ENCODE assay signal across 10 mouse cellular contexts in the genomic region with DNA sequence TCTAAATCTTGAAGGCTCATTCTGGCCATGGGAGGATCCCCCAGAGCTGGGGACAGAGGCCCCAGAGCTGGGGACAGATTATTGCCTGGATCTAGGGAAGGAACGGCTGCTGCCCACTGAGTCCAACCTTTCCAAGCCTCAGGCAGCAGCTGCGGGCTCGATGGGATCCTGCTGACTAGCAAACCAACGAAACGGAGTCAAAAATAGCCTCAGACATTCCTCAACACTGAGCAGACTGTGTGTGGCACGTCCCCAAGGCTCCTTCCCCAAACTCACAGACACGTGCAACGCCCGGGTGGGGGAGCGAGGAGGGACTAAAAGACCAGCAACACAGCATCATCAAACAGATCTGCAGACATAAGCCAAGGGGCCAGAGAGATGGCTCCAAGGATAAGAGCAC. TPM values are rescaled to one million over a fixed set of nuclear protein-coding genes. Genes with fewer than 3 reads are reported as not detected.
A peak's percentile ranks its signal among the peaks of the same experiment; 100 is the strongest.
DNase-seq lines count a peak whose midpoint lies in the region; ATAC-seq and TF ChIP-seq lines count a peak whose summit lies in the region.
"Had no signal": no experiment of that assay in that cellular context is flagged by ENCODE, and none has a peak within 500 bp of the region (broad histone marks: within the 10 kb centered on the region; RNA-seq: fewer than 3 reads in every experiment).

No protein-coding gene starts in this region.

- H3K9me3 ChIP-seq in lung, embryonic 14.5 days (ENCODE audit: low read depth, low read length): no peaks in the 10 kb centered on the region; the same call in 1 of the 2 replicates
- no peaks in the 10 kb centered on the region for H3K9me3 ChIP-seq in embryonic facial prominence, embryonic 15.5 days (replicated peaks)
- H3K9me3 ChIP-seq in heart, postnatal 0 days (replicated peaks; ENCODE audit: control insufficient read depth, low read length): no peaks in the 10 kb centered on the region
- 0 out of 2 replicates have a peak, but pooled peaks cover 2% of the 10 kb centered on the region for H3K9me3 ChIP-seq in forebrain, embryonic 12.5 days
- H3K9me3 ChIP-seq: G1E; liver, embryonic 15.5 days had no signal

- no peaks in the 10 kb centered on the region for H3K36me3 ChIP-seq in lung, embryonic 14.5 days (ENCODE audit: insufficient read depth)
- no peaks in the 10 kb centered on the region for H3K36me3 ChIP-seq in embryonic facial prominence, embryonic 15.5 days
- H3K36me3 ChIP-seq in heart, postnatal 0 days (replicated peaks; ENCODE audit: control insufficient read depth, insufficient read depth, low read length): no peaks in the 10 kb centered on the region
- no peaks in the 10 kb centered on the region for H3K36me3 ChIP-seq in forebrain, embryonic 12.5 days (replicated peaks)
- H3K36me3 ChIP-seq: G1E; liver, embryonic 15.5 days had no signal

- H3K27me3 ChIP-seq in lung, embryonic 14.5 days (ENCODE audit: insufficient read depth, low read length): peaks cover 4% of the 10 kb centered on the region; the same call in 1 of the 2 replicates
- 0 out of 2 replicates have a peak, but pooled peaks cover 3% of the 10 kb centered on the region for H3K27me3 ChIP-seq in embryonic facial prominence, embryonic 15.5 days
- peaks cover 10% of the 10 kb centered on the region for H3K27me3 ChIP-seq in heart, postnatal 0 days (ENCODE audit: control insufficient read depth, insufficient read depth, low read length)
- H3K27me3 ChIP-seq in forebrain, embryonic 12.5 days: peaks cover 2% of the 10 kb centered on the region; the same call in 1 of the 2 replicates

- 54% methylated on average over 10 of the region's 10 CpGs for WGBS in lung, embryonic 14.5 days
- WGBS in embryonic facial prominence, embryonic 15.5 days: 45% methylated on average over 10 of the region's 10 CpGs
- WGBS in heart, postnatal 0 days: 25% methylated on average over 10 of the region's 10 CpGs
- WGBS in forebrain, embryonic 12.5 days: 82% methylated on average over 10 of the region's 10 CpGs

- H3K9ac ChIP-seq in lung, embryonic 14.5 days: no peak overlapping the region
- H3K9ac ChIP-seq in embryonic facial prominence, embryonic 15.5 days: no peak overlapping the region
- no peak overlapping the region for H3K9ac ChIP-seq in heart, postnatal 0 days (replicated peaks; ENCODE audit: low read depth, low read length)
- no peak overlapping the region for H3K9ac ChIP-seq in forebrain, embryonic 12.5 days
- H3K9ac ChIP-seq: liver, embryonic 15.5 days had no signal

- TF ChIP-seq CTCF in lung, embryonic 14.5 days (IDR thresholded peaks at IDR 0.05; ENCODE audit: low read depth): no peak
- no peak for TF ChIP-seq CTCF in heart, postnatal 0 days (IDR thresholded peaks at IDR 0.05; ENCODE audit: low read depth)

- TF ChIP-seq EP300 in heart, postnatal 0 days (IDR thresholded peaks at IDR 0.05; ENCODE audit: low read depth): no peak

- H3K4me3 ChIP-seq in lung, embryonic 14.5 days (ENCODE audit: low read depth, low read length): no peak overlapping the region
- no peak overlapping the region for H3K4me3 ChIP-seq in embryonic facial prominence, embryonic 15.5 days (replicated peaks)
- H3K4me3 ChIP-seq in heart, postnatal 0 days (ENCODE audit: low read depth, low read length): no peak overlapping the region
- H3K4me3 ChIP-seq in forebrain, embryonic 12.5 days (replicated peaks): no peak overlapping the region
- H3K4me3 ChIP-seq: liver, embryonic 15.5 days had no signal

- peak; percentile 30 for DNase-seq in lung, embryonic 14.5 days
- DNase-seq in lung, postnatal 25 days (ENCODE audit: low spot score): no peak
- DNase-seq in heart, postnatal 0 days (ENCODE audit: low spot score): no peak
- peak; percentile 74 for DNase-seq in right cerebral cortex, postnatal 4 days
- no peak for DNase-seq in spleen, postnatal 10 days (ENCODE audit: low spot score in 2 of 2)

- H3K4me2 ChIP-seq in lung, embryonic 14.5 days: no peak overlapping the region
- H3K4me2 ChIP-seq in embryonic facial prominence, embryonic 15.5 days (replicated peaks): no peak overlapping the region
- peak overlapping the region; percentile 7; the same call in 1 of the 2 replicates for H3K4me2 ChIP-seq in heart, postnatal 0 days (ENCODE audit: low read depth, low read length)
- H3K4me2 ChIP-seq in forebrain, embryonic 12.5 days: no peak overlapping the region
- H3K4me2 ChIP-seq: liver, embryonic 15.5 days had no signal

- no peaks in the 10 kb centered on the region for H3K4me1 ChIP-seq in lung, embryonic 14.5 days (ENCODE audit: insufficient read depth)
- H3K4me1 ChIP-seq in embryonic facial prominence, embryonic 15.5 days: peaks cover 7% of the 10 kb centered on the region; the same call in 1 of the 2 replicates
- peaks cover 4% of the 10 kb centered on the region for H3K4me1 ChIP-seq in heart, postnatal 0 days (ENCODE audit: control insufficient read depth, insufficient read depth)
- no peaks in the 10 kb centered on the region for H3K4me1 ChIP-seq in forebrain, embryonic 12.5 days
- H3K4me1 ChIP-seq: liver, embryonic 15.5 days had no signal

- no peak for ATAC-seq in lung, embryonic 14.5 days (ENCODE audit: insufficient read depth)
- peak; percentile 58; the same call in 1 of the 2 replicates for ATAC-seq in embryonic facial prominence, embryonic 15.5 days (ENCODE audit: insufficient number of reproducible peaks, low FRiP score, low TSS enrichment, low read depth)
- peak; percentile 59; the same call in 1 of the 2 replicates for ATAC-seq in heart, postnatal 0 days (ENCODE audit: insufficient read depth, low read depth)
- no peak for ATAC-seq in forebrain, embryonic 12.5 days (ENCODE audit: low FRiP score)

- no peak overlapping the region for H3K27ac ChIP-seq in lung, embryonic 14.5 days (ENCODE audit: low read depth)
- 0 out of 2 replicates have a peak overlapping the region, but pooled peaks have one; percentile 44 for H3K27ac ChIP-seq in embryonic facial prominence, embryonic 15.5 days (replicated peaks)
- H3K27ac ChIP-seq in heart, postnatal 0 days (ENCODE audit: low read depth): peak overlapping the region; percentile 64
- no peak overlapping the region for H3K27ac ChIP-seq in forebrain, embryonic 12.5 days
- H3K27ac ChIP-seq: liver, embryonic 15.5 days had no signal

RNA-seq across cellular contexts. Expression of gene Irgc1, which starts 14.1 kb away (rescaled TPM):
- 0.14 TPM in 1 of 2 replicates, not detected in the other for polyA plus RNA-seq in lung, embryonic 14.5 days (2014; fragmentation: Nextera tagmentation; extraction: Ambion mirVana)
- 0.21 TPM in 1 of 2 replicates, not detected in the other for polyA plus RNA-seq in embryonic facial prominence, embryonic 15.5 days (2015; fragmentation: Nextera tagmentation; extraction: Ambion mirVana)
- total RNA-seq in heart, postnatal 0 days (2014; rRNA removed; ENCODE audit: low replicate concordance): not detected in 2 replicates
- not detected in 2 replicates for polyA plus RNA-seq in heart, postnatal 0 days (2015; fragmentation: Nextera tagmentation; extraction: Ambion mirVana)
- polyA plus RNA-seq in forebrain, embryonic 12.5 days (2016; fragmentation: Nextera tagmentation; extraction: Ambion mirVana): not detected in 2 replicates
- polyA plus RNA-seq: kidney, embryonic 16.5 days had no signal

RNA-seq across cellular contexts. Expression of gene Plaur, which starts 24.3 kb away (rescaled TPM):
- polyA plus RNA-seq in lung, embryonic 14.5 days (2014; fragmentation: Nextera tagmentation; extraction: Ambion mirVana): 18.1 and 20.2 TPM in 2 replicates
- polyA plus RNA-seq in embryonic facial prominence, embryonic 15.5 days (2015; fragmentation: Nextera tagmentation; extraction: Ambion mirVana): 8.8 and 12.6 TPM in 2 replicates
- total RNA-seq in heart, postnatal 0 days (2014; rRNA removed; ENCODE audit: low replicate concordance): 13.1 and 16.0 TPM in 2 replicates
- polyA plus RNA-seq in heart, postnatal 0 days (2015; fragmentation: Nextera tagmentation; extraction: Ambion mirVana): 6.1 and 6.5 TPM in 2 replicates
- polyA plus RNA-seq in forebrain, embryonic 12.5 days (2016; fragmentation: Nextera tagmentation; extraction: Ambion mirVana): 1.0 and 1.2 TPM in 2 replicates

RNA-seq across cellular contexts. Expression of gene Smg9, which starts 38.6 kb away (rescaled TPM):
- 21.5 and 24.5 TPM in 2 replicates for polyA plus RNA-seq in lung, embryonic 14.5 days (2014; fragmentation: Nextera tagmentation; extraction: Ambion mirVana)
- polyA plus RNA-seq in embryonic facial prominence, embryonic 15.5 days (2015; fragmentation: Nextera tagmentation; extraction: Ambion mirVana): 24.8 and 27.6 TPM in 2 replicates
- 15.5 and 30.2 TPM in 2 replicates for total RNA-seq in heart, postnatal 0 days (2014; rRNA removed; ENCODE audit: low replicate concordance)
- 13.1 and 13.5 TPM in 2 replicates for polyA plus RNA-seq in heart, postnatal 0 days (2015; fragmentation: Nextera tagmentation; extraction: Ambion mirVana)
- polyA plus RNA-seq in forebrain, embryonic 12.5 days (2016; fragmentation: Nextera tagmentation; extraction: Ambion mirVana): 25.6 and 29.1 TPM in 2 replicates

RNA-seq across cellular contexts. Expression of gene Cadm4, which starts 43.8 kb away (rescaled TPM):
- 0.34 and 0.72 TPM in 2 replicates for polyA plus RNA-seq in lung, embryonic 14.5 days (2014; fragmentation: Nextera tagmentation; extraction: Ambion mirVana)
- polyA plus RNA-seq in embryonic facial prominence, embryonic 15.5 days (2015; fragmentation: Nextera tagmentation; extraction: Ambion mirVana): 7.5 and 8.0 TPM in 2 replicates
- total RNA-seq in heart, postnatal 0 days (2014; rRNA removed; ENCODE audit: low replicate concordance): 14.3 and 30.5 TPM in 2 replicates
- polyA plus RNA-seq in heart, postnatal 0 days (2015; fragmentation: Nextera tagmentation; extraction: Ambion mirVana): 4.1 and 4.2 TPM in 2 replicates
- polyA plus RNA-seq in forebrain, embryonic 12.5 days (2016; fragmentation: Nextera tagmentation; extraction: Ambion mirVana): 32.1 and 38.3 TPM in 2 replicates
- total RNA-seq: G1E had no signal

Comparison
In these comparisons a context has a peak if more than half of its experiments do, and no peak if none do; other contexts are left out.
1. DNase-seq: peak in lung, embryonic 14.5 days (single experiment) and right cerebral cortex, postnatal 4 days (single experiment); none in lung, postnatal 25 days (single experiment), heart, postnatal 0 days (single experiment) and spleen, postnatal 10 days (0 of 2).
2. ATAC-seq: peak in embryonic facial prominence, embryonic 15.5 days (single experiment) and heart, postnatal 0 days (single experiment); none in lung, embryonic 14.5 days (single experiment) and forebrain, embryonic 12.5 days (single experiment).
3. H3K27ac ChIP-seq: peak in embryonic facial prominence, embryonic 15.5 days (single experiment) and heart, postnatal 0 days (single experiment); none in lung, embryonic 14.5 days (single experiment) and forebrain, embryonic 12.5 days (single experiment).